Mouse (Mus musculus): ENCODE results near the gene Mitd1.

Mitd1 gene

GRCm38 (mm10) chr1:37890025-37890652, at the start of gene Mitd1, which contains the start of gene Mrpl30:
TSS of gene Mitd1 (minus strand) at chr1:37890411.
TSS of gene Mrpl30 (plus strand) at chr1:37890477.
- peak; percentile 89 to 91 for DNase-seq (ENCODE audit: low spot score in 2 of 2)

- DNase-seq (ENCODE audit: low spot score in 2 of 2): no peak
Measured at GRCm38 (mm10) chr1:37931806-37932205, 41.6 kb upstream of the Mitd1 start.

- DNase-seq (ENCODE audit: low spot score in 2 of 2): no peak
Measured at GRCm38 (mm10) chr1:37925971-37926370, 35.8 kb upstream of the Mitd1 start.

- DNase-seq (ENCODE audit: low spot score in 2 of 2): no peak
Measured at GRCm38 (mm10) chr1:37922536-37922935, 32.3 kb upstream of the Mitd1 start.

- DNase-seq (ENCODE audit: low spot score in 2 of 2): no peak
Measured at GRCm38 (mm10) chr1:37918096-37918495, 27.9 kb upstream of the Mitd1 start.

GRCm38 (mm10) chr1:37917666-37918065, 27.5 kb upstream of the Mitd1 start:
- DNase-seq (ENCODE audit: low spot score in 2 of 2): no peak

GRCm38 (mm10) chr1:37916393-37916792, 26.2 kb upstream of the Mitd1 start, which contains the start of gene Lyg2:
TSS of gene Lyg2 (minus strand) at chr1:37916493.
- no peak for DNase-seq (ENCODE audit: low spot score in 2 of 2)

GRCm38 (mm10) chr1:37912751-37913150, 22.5 kb upstream of the Mitd1 start:
- DNase-seq (ENCODE audit: low spot score in 2 of 2): no peak

GRCm38 (mm10) chr1:37903178-37903577, 13.0 kb upstream of the Mitd1 start:
- DNase-seq (ENCODE audit: low spot score in 2 of 2): no peak

- DNase-seq (ENCODE audit: low spot score in 2 of 2): no peak
Measured at GRCm38 (mm10) chr1:37900288-37900687, 10.1 kb upstream of the Mitd1 start.

- DNase-seq (ENCODE audit: low spot score in 2 of 2): no peak
Measured at GRCm38 (mm10) chr1:37899816-37900215, 9.6 kb upstream of the Mitd1 start.

GRCm38 (mm10) chr1:37894606-37895005, 4.4 kb upstream of the Mitd1 start:
- no peak for DNase-seq (ENCODE audit: low spot score in 2 of 2)

- DNase-seq (ENCODE audit: low spot score in 2 of 2): no peak
Measured at GRCm38 (mm10) chr1:37891400-37891799, 1.2 kb upstream of the Mitd1 start.

GRCm38 (mm10) chr1:37889206-37889605, 1.0 kb downstream of the Mitd1 start:
- no peak for DNase-seq (ENCODE audit: low spot score in 2 of 2)

- DNase-seq (ENCODE audit: low spot score in 2 of 2): no peak
Measured at GRCm38 (mm10) chr1:37884451-37884850, 5.8 kb downstream of the Mitd1 start.

- no peak for DNase-seq (ENCODE audit: low spot score in 2 of 2)
Measured at GRCm38 (mm10) chr1:37883411-37883810, 6.8 kb downstream of the Mitd1 start.

GRCm38 (mm10) chr1:37877736-37878460, 12.3 kb downstream of the Mitd1 start:
- DNase-seq (ENCODE audit: low spot score in 2 of 2): no peak

GRCm38 (mm10) chr1:37873157-37873556, 17.1 kb downstream of the Mitd1 start:
- no peak for DNase-seq (ENCODE audit: low spot score in 2 of 2)

- peak; percentile 75 to 78 for DNase-seq (ENCODE audit: low spot score in 2 of 2)
Measured at GRCm38 (mm10) chr1:37872131-37873067, 17.8 kb downstream of the Mitd1 start.

- DNase-seq (ENCODE audit: low spot score in 2 of 2): no peak
Measured at GRCm38 (mm10) chr1:37871704-37872103, 18.5 kb downstream of the Mitd1 start, which contains the start of gene Lipt1. TSS of gene Lipt1 (plus strand) at chr1:37871738.

- DNase-seq (ENCODE audit: low spot score in 2 of 2): no peak
Measured at GRCm38 (mm10) chr1:37869362-37869761, 20.8 kb downstream of the Mitd1 start.

- no peak for DNase-seq (ENCODE audit: low spot score in 2 of 2)
Measured at GRCm38 (mm10) chr1:37868640-37869039, 21.6 kb downstream of the Mitd1 start.

Measured in heart, adult 9 months (tissue).